Mouse (Mus musculus) ES-E14 (cell line): ENCODE measurements at regions not wholly inside any gene's neighbourhood (a gene's known extent, or its start where the extent isn't known, plus 50 kb on each side); places are given as distances from the start of the nearest gene placed in this dataset.
"Not testable (repeated sequence)": the region's sequence is repeated elsewhere in the genome, so short reads cannot be mapped to it uniquely, and the experiment has no call there.

Source experiments
- DNase-seq: peaks from one replicate; pipeline ENCODE4 v3.0.0-alpha.2; 2013; ENCODE audit warnings: low read depth, low spot score
- H3K27ac ChIP-seq: 2 replicates; pipeline ENCODE4 v1.5.1; 2012; ENCODE audit warnings: low read depth, mild to moderate bottlenecking, low read length, moderate library complexity, mixed read lengths; ENCODE audit not compliant: poor library complexity, insufficient read depth, severe bottlenecking
- H3K36me3 ChIP-seq: 2 replicates; pipeline ENCODE4 v1.6.1; 2012; ENCODE audit warnings: mild to moderate bottlenecking, low read length, moderate library complexity, mixed read lengths; ENCODE audit not compliant: control insufficient read depth, poor library complexity, insufficient read depth, severe bottlenecking
- H3K4me1 ChIP-seq, 2 experiments: fragments of 150-350 bp in 1 of 2; sonication (generic) in 1 of 2; 2 replicates each; pipeline ENCODE4 v1.6.1; 2012; ENCODE audit warnings: low read length in 2 of 2, mild to moderate bottlenecking in 1 of 2, mixed read lengths in 1 of 2; ENCODE audit not compliant: control insufficient read depth in 2 of 2, insufficient read depth in 2 of 2, poor library complexity in 1 of 2
- H3K4me3 ChIP-seq, 2 experiments: fragments of 150-350 bp in 1 of 2; sonication (generic) in 1 of 2; 2 replicates each; pipeline ENCODE4 v1.5.1; 2012; ENCODE audit warnings: low read length in 2 of 2, low read depth in 1 of 2, mild to moderate bottlenecking in 1 of 2, mixed read lengths in 1 of 2; ENCODE audit not compliant: insufficient read depth in 1 of 2, poor library complexity in 1 of 2, severe bottlenecking in 1 of 2
- H3K9ac ChIP-seq: 2 replicates; pipeline ENCODE4 v1.6.1; 2012; ENCODE audit warnings: low read depth, mild to moderate bottlenecking, low read length, mixed read lengths; ENCODE audit not compliant: poor library complexity, insufficient read depth, severe bottlenecking
- H3K9me3 ChIP-seq: fragments of 150-350 bp; sonication (generic); 2 replicates; pipeline ENCODE4 v1.6.1; 2012; ENCODE audit warnings: low read depth, mild to moderate bottlenecking, low read length; ENCODE audit not compliant: control insufficient read depth, insufficient read depth
- CHD2 ChIP-seq: IDR thresholded peaks from 2 replicates; pipeline ENCODE4 v1.6.1; 2014; ENCODE audit warnings: mild to moderate bottlenecking, low read depth, low read length, inconsistent platforms
- HCFC1 ChIP-seq: IDR thresholded peaks from 2 replicates; pipeline ENCODE4 v1.6.1; 2012; ENCODE audit warnings: low read length, inconsistent platforms, borderline replicate concordance; ENCODE audit not compliant: insufficient read depth
- MAFK ChIP-seq: IDR thresholded peaks from 2 replicates; pipeline ENCODE4 v1.6.1; 2014; ENCODE audit warnings: mild to moderate bottlenecking, low read depth, low read length, inconsistent platforms; ENCODE audit not compliant: insufficient read depth
- ZC3H11A ChIP-seq: IDR thresholded peaks from 2 replicates; pipeline ENCODE4 v1.6.1; 2012; ENCODE audit warnings: low read depth, mild to moderate bottlenecking, inconsistent platforms, low read length, borderline replicate concordance
- ZNF384 ChIP-seq: IDR thresholded peaks from 2 replicates; pipeline ENCODE4 v1.6.1; 2012; ENCODE audit warnings: low read depth, low read length, inconsistent platforms
- in situ Hi-C, 2 experiments: fragments of 600-800 bp; cut with MboI; formaldehyde crosslinking; loops; one replicate each; pipeline ENCODE4 v1.15.1; 2025; ENCODE audit warnings: low sequenced_read_pairs in 2 of 2, inconsistent platforms in 1 of 2; ENCODE audit not compliant: unreplicated experiment in 2 of 2

DNA sequence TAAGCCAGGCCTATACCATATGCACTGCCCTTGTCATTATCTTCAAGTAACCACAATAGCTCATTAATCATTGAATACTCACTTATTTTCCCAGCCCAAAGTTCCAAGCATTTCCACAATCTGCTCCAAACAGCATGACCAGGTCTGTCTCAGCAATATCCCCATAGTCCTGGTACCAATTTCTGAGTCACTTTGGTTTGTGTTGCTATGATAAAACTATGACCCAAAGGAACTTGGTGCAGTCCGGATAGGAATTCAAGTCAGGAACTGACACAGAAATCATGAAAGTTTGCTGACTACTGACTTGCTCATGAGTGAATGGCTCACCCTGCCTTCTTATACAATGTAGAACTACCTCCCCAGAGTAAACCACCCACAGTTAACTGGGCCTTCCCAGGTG, 309.4 kb downstream of the Gxylt1 start:
- Histone ChIP-seq H3K27ac (no peak overlapping the region), H3K9me3 (no peaks in the 10 kb centered on the region), H3K4me3 (no peak overlapping the region), H3K9ac (no peak overlapping the region), H3K36me3 (no peaks in the 10 kb centered on the region), H3K4me1 (no peaks in the 10 kb centered on the region)
- in situ Hi-C loops, result no loop called here
- DNase-seq, result no peak
- TF ChIP-seq ZNF384 (no peak), MAFK (no peak), HCFC1 (no peak), CHD2 (no peak), ZC3H11A (no peak)

- no peak for TF ChIP-seq HCFC1
- no peak for TF ChIP-seq ZNF384
- no peak for TF ChIP-seq CHD2
- TF ChIP-seq ZC3H11A, result no peak
- no peak for TF ChIP-seq MAFK
- Histone ChIP-seq H3K9me3 (no peaks in the 10 kb centered on the region), H3K9ac (no peak overlapping the region), H3K36me3 (no peaks in the 10 kb centered on the region), H3K27ac (no peak overlapping the region), H3K4me1 (no peaks in the 10 kb centered on the region), H3K4me3 (no peak overlapping the region)
- in situ Hi-C loops, result no loop called here
- DNase-seq, result no peak
These were observed 310.1 kb downstream of the Gxylt1 start for GRCm38 (mm10) chr15:92964901-92965300.

- H3K36me3 ChIP-seq, result no peaks in the 10 kb centered on the region
- no peak overlapping the region for H3K9ac ChIP-seq
- TF ChIP-seq HCFC1, result no peak
- TF ChIP-seq MAFK, result no peak
- no peak for TF ChIP-seq CHD2
- no peak for TF ChIP-seq ZC3H11A
- no peak for TF ChIP-seq ZNF384
- H3K27ac ChIP-seq, result no peak overlapping the region
- no peaks in the 10 kb centered on the region for H3K4me1 ChIP-seq
- DNase-seq, result no peak
- in situ Hi-C loops, result no loop called here
- H3K4me3 ChIP-seq, result no peak overlapping the region
- H3K9me3 ChIP-seq, result no peaks in the 10 kb centered on the region
These were observed 310.8 kb downstream of the Gxylt1 start for GRCm38 (mm10) chr15:92964131-92964530.

GRCm38 (mm10) chr15:92950912-92951311, 324.1 kb downstream of the Gxylt1 start:
- DNase-seq, H3K4me3 ChIP-seq, H3K36me3 ChIP-seq, H3K27ac ChIP-seq, H3K9ac ChIP-seq, H3K4me1 ChIP-seq, H3K9me3 ChIP-seq, in situ Hi-C loops: not testable (repeated sequence)

DNA sequence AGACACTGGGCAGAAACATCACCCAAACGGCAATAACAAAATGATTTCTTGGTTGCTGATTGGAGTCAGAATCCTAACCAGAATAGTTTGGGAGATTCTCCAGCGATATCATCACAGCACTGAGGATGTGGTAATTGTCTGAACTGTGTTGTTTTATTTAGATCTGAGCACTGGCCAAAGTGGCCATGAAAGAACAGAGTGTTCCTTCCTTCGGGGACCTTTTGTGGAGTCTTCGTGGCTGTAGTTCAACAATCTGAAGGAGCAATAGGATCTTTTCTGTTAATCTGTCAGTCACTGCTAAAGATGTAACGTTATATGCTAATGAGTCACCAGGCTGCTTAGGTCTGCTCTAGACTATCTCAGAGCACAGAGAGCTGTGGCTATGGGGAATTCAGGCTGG, 328.8 kb downstream of the Gxylt1 start:
- no peaks in the 10 kb centered on the region for H3K4me1 ChIP-seq
- no peak for TF ChIP-seq ZC3H11A
- no peak for TF ChIP-seq ZNF384
- no peak for TF ChIP-seq CHD2
- no peak overlapping the region for H3K27ac ChIP-seq
- DNase-seq, result no peak
- H3K4me3 ChIP-seq, result no peak overlapping the region
- in situ Hi-C loops, result no loop called here
- no peaks in the 10 kb centered on the region for H3K36me3 ChIP-seq
- no peaks in the 10 kb centered on the region for H3K9me3 ChIP-seq
- no peak overlapping the region for H3K9ac ChIP-seq
